Mouse (Mus musculus) regulatory T cell (primary cell): ENCODE results near the gene Klrd1.
"Not testable (repeated sequence)": the region's sequence is repeated elsewhere in the genome, so short reads cannot be mapped to it uniquely, and the experiment has no call there.

Source experiments
- in situ Hi-C: fragments of 300-600 bp; cut with MboI, MseI; formaldehyde crosslinking; loops from one replicate; pipeline ENCODE4 v1.15.1; 2025; ENCODE audit warnings: high pct_unique_total_duplicates

Gene Klrd1

GRCm38 (mm10) chr6:129591508-129591907, at the start of gene Klrd1:
Gene Klrd1 (plus strand): TSS chr6:129591782.
- in situ Hi-C loops: no loop called here

- in situ Hi-C loops: no loop called here
Measured at GRCm38 (mm10) chr6:129541931-129542330, 49.7 kb upstream of the Klrd1 start.

GRCm38 (mm10) chr6:129542540-129542939, 49.0 kb upstream of the Klrd1 start:
- in situ Hi-C loops: no loop called here

GRCm38 (mm10) chr6:129543709-129544606, 47.6 kb upstream of the Klrd1 start:
- in situ Hi-C loops: no loop called here

GRCm38 (mm10) chr6:129547277-129547676, 44.3 kb upstream of the Klrd1 start:
- in situ Hi-C loops: no loop called here

GRCm38 (mm10) chr6:129548009-129548408, 43.6 kb upstream of the Klrd1 start:
- in situ Hi-C loops: no loop called here

- in situ Hi-C loops: loop anchor here (5.0 kb wide), 1 partner anchor 170 kb away; the partner anchor contains the start of gene Clec12b
Measured at GRCm38 (mm10) chr6:129557298-129558023, 34.1 kb upstream of the Klrd1 start.

GRCm38 (mm10) chr6:129558946-129559640, 32.5 kb upstream of the Klrd1 start:
- in situ Hi-C loops: loop anchor here (5.0 kb wide), 1 partner anchor 172 kb away; the partner anchor contains the start of gene Clec12b

GRCm38 (mm10) chr6:129559641-129560027, 31.9 kb upstream of the Klrd1 start:
- in situ Hi-C loops: loop anchor here (5.0 kb wide), 2 partner anchors 172 to 1798 kb away; partner anchors contain the start of gene Clec12b

- in situ Hi-C loops: no loop called here
Measured at GRCm38 (mm10) chr6:129565257-129565656, 26.3 kb upstream of the Klrd1 start.

GRCm38 (mm10) chr6:129575315-129575714, 16.3 kb upstream of the Klrd1 start:
- in situ Hi-C loops: loop anchor here (5.0 kb wide), 1 partner anchor 107 kb away; no protein-coding TSS in a partner anchor

- in situ Hi-C loops: loop anchor here (5.0 kb wide), 1 partner anchor 105 kb away; no protein-coding TSS in a partner anchor
Measured at GRCm38 (mm10) chr6:129577605-129578004, 14.0 kb upstream of the Klrd1 start, which contains the start of gene Klre1. Gene Klre1 (plus strand): TSS chr6:129577905.

GRCm38 (mm10) chr6:129581274-129581673, 10.3 kb upstream of the Klrd1 start:
- in situ Hi-C loops: loop anchor here (10.0 kb wide), 1 partner anchor 1214 kb away; no protein-coding TSS in a partner anchor

GRCm38 (mm10) chr6:129581896-129582295, 9.7 kb upstream of the Klrd1 start:
- in situ Hi-C loops: loop anchor here (10.0 kb wide), 1 partner anchor 1213 kb away; no protein-coding TSS in a partner anchor

GRCm38 (mm10) chr6:129583014-129583413, 8.6 kb upstream of the Klrd1 start:
- in situ Hi-C loops: loop anchor here (10.0 kb wide), 1 partner anchor 1212 kb away; no protein-coding TSS in a partner anchor

GRCm38 (mm10) chr6:129608372-129608771, 16.8 kb downstream of the Klrd1 start:
- in situ Hi-C loops: no loop called here

GRCm38 (mm10) chr6:129623735-129624134, 32.2 kb downstream of the Klrd1 start, which contains the start of gene Klrk1:
Gene Klrk1 (minus strand): TSS chr6:129623864.
- in situ Hi-C loops: no loop called here

GRCm38 (mm10) chr6:129631046-129631445, 39.5 kb downstream of the Klrd1 start:
- in situ Hi-C loops: not testable (repeated sequence)

- in situ Hi-C loops: not testable (repeated sequence)
Measured at GRCm38 (mm10) chr6:129643237-129643636, 51.7 kb downstream of the Klrd1 start, which contains the start of gene Klrc3. Gene Klrc3 (minus strand): TSS chr6:129643337.

- in situ Hi-C loops: not testable (repeated sequence)
Measured at GRCm38 (mm10) chr6:129644054-129644453, 52.5 kb downstream of the Klrd1 start.
